Mouse (Mus musculus): ENCODE measurements around the gene Taz. TPM values are rescaled to one million over a fixed set of nuclear protein-coding genes. Genes with fewer than 3 reads are reported as not detected.

Taz gene
- polyA plus RNA-seq (2012; rRNA removed): 63.1 and 89.6 TPM in 2 replicates

GRCm38 (mm10) chrX:74281732-74282394, at the start of gene Taz, which contains the start of gene Dnase1l1:
TSS of gene Taz (plus strand) at chrX:74281912.
TSS of gene Dnase1l1 (minus strand) at chrX:74282337.
- WGBS: 13% methylated on average over 16 of the region's 16 CpGs
- no peak for DNase-seq (ENCODE audit: low read depth, low spot score)

DNA sequence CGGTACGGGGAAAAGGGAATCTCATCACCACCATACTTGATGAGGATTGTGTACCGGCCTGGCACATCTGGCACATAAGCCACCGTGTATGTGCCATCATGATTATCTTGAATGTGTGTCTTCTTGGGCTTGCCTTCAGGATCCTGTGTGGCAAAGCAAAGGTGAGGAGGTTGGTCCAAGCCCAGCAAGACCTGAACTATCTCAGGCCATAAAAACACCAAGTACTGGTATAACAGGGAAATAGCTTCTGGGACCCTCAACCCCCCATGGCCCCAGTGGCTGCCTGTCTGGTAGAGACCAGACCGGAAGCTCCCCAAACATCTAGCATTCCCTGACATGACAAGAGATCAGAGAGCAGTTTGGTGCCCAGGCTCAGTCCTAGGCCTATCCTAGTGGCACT, 48.5 kb upstream of the Taz start:
- no peak for DNase-seq (ENCODE audit: low read depth, low spot score)
- WGBS: 91% methylated on average over 5 of the region's 5 CpGs

DNA sequence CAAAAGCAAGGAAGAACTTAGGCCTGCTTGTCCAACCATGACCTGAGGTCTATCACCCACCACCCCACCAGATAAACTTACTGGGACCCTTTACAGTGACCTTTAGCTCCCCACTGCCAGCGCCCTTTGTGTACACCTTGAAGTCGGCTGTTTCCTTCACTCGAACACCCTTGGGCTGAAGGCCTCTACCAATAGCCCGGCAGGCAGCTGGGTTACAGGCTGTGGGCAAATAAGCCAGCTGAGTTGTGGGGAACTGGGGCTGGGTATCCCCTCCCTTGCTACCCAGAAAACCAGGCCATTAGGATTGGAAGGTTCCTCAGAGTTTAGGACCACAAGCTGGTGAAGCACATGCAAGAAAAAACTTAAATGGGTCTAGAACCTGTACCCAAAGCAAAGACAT, 41.4 kb upstream of the Taz start:
- no peak for DNase-seq (ENCODE audit: low read depth, low spot score)
- WGBS: 85% methylated on average over 4 of the region's 4 CpGs

GRCm38 (mm10) chrX:74243396-74243795, 38.3 kb upstream of the Taz start:
- WGBS: 61% methylated on average over 2 of the region's 2 CpGs
- no peak for DNase-seq (ENCODE audit: low read depth, low spot score)

GRCm38 (mm10) chrX:74243807-74244206, 37.9 kb upstream of the Taz start:
- no peak for DNase-seq (ENCODE audit: low read depth, low spot score)
- 36% methylated on average over 3 of the region's 3 CpGs for WGBS

DNA sequence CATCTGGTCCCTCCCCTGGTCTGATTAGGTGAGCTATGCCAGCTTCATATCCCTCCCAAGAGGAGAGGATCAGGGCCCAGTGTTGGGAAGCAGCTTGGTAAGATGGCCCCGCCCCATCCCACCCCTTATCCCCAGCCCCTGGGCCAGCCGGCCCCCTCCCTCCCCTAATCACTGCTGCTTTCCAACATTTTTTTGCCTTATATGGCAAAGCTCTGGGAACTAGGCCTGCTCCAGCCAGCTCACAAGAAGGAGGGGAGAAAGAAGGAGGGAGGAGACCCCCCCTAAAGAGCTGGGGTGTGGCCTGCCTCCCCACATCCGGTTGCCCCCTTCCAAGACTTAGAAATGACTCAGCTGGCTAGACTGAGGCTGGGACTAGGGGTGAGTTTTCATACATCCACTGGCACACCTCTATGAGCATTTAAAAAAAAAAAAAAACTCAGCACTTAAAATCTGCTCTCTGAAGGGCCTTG, 37.1 kb upstream of the Taz start:
- DNase-seq (ENCODE audit: low read depth, low spot score): no peak
- 48% methylated on average over 3 of the region's 3 CpGs for WGBS

- 57% methylated on average over 1 of the region's 1 CpGs for WGBS
- DNase-seq (ENCODE audit: low read depth, low spot score): no peak
These were observed 36.6 kb upstream of the Taz start for GRCm38 (mm10) chrX:74245107-74245506.

- 15% methylated on average over 21 of the region's 21 CpGs for WGBS
- no peak for DNase-seq (ENCODE audit: low read depth, low spot score)
These were observed 36.0 kb upstream of the Taz start for GRCm38 (mm10) chrX:74245687-74246086.

- WGBS: 23% methylated on average over 34 of the region's 38 CpGs
- DNase-seq (ENCODE audit: low read depth, low spot score): no peak
These were observed 35.5 kb upstream of the Taz start for GRCm38 (mm10) chrX:74246213-74246681.

DNA sequence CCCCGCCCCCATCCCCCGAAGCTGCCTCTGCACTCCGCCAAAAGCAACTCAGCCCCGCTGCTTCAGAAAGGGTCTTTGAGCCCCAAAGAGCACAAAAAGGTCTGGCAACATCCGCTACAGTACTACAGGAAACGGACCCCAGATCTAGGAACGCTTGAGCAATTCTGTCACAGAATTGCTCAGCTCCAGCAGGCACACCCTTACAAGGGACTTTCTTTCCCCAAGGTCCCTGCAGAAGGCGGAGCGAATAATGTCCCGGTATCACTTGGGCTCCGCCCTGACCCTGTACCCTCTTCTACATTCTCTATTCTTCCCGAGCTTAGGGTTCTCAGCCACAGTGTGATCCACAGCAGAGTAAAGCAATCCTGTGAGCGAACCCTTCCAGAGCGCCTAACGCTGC, 35.0 kb upstream of the Taz start:
- DNase-seq (ENCODE audit: low read depth, low spot score): no peak
- WGBS: 18% methylated on average over 14 of the region's 15 CpGs

DNA sequence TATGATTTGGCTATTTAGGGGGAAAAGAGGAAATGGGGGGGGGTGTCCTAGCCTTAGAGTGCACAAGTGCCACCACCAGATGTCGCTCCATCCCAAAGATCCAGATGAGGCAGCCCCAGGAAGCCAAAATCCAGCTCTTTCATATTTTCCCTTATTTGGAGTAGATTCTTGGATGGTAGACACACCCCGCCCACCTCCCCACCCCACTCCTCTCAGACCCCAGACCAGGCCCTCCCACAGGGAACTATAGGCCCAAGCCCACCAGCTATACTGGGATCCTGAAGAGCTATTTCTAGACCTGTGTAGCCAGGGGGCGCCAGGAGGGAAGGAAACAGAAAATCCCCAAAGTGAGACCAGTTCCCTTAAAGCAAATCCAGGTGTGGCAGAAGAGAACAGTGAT, 33.1 kb upstream of the Taz start:
- DNase-seq (ENCODE audit: low read depth, low spot score): no peak
- WGBS: 14% methylated on average over 3 of the region's 3 CpGs

GRCm38 (mm10) chrX:74249615-74250014, 32.1 kb upstream of the Taz start, which contains the start of gene Flna:
TSS of gene Flna (minus strand) at chrX:74249820.
- no peak for DNase-seq (ENCODE audit: low read depth, low spot score)

GRCm38 (mm10) chrX:74254153-74254887, 27.4 kb upstream of the Taz start, which contains the start of gene Emd:
TSS of gene Emd (plus strand) at chrX:74254687.
- no peak for DNase-seq (ENCODE audit: low read depth, low spot score)
- 29% methylated on average over 39 of the region's 39 CpGs for WGBS

More at GRCm38 (mm10) chrX:74249615-74250014, 32.1 kb upstream of the Taz start, which contains the start of gene Flna:
- WGBS: 15% methylated on average over 38 of the region's 38 CpGs

DNA sequence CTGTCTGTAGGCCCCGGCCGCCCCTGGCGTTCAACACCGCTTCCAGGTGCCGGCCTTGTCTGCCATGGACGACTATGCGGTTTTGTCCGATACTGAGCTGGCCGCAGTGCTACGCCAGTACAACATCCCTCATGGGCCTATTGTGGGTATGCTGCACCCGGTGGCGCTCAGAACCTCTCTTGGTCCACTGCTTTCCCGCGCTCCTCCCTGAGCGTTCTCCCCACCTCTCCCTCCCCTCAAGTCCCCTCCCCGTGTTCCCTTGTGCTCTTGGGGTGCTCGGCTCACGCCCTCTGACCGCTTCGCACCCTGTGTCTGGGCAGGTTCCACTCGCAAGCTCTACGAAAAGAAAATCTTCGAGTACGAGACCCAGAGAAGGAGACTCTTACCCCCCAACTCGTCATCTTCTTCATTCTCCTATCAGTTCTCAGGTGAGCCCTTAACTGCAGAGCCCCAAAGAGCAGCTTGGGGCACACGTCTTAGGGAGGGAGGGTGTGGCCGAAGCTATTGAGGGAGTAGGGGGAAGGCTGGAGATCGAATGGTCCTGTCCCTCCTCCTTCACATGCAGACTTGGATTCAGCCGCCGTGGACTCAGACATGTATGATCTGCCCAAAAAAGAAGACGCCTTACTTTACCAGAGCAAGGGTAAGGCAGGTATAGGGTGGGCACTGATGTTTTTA, 26.7 kb upstream of the Taz start:
- 22% methylated on average over 26 of the region's 31 CpGs for WGBS
- no peak for DNase-seq (ENCODE audit: low read depth, low spot score)

GRCm38 (mm10) chrX:74257746-74258145, 24.0 kb upstream of the Taz start:
- DNase-seq (ENCODE audit: low read depth, low spot score): no peak
- WGBS: 87% methylated on average over 3 of the region's 3 CpGs

GRCm38 (mm10) chrX:74269736-74270061, 12.0 kb upstream of the Taz start:
- DNase-seq (ENCODE audit: low read depth, low spot score): no peak

DNA sequence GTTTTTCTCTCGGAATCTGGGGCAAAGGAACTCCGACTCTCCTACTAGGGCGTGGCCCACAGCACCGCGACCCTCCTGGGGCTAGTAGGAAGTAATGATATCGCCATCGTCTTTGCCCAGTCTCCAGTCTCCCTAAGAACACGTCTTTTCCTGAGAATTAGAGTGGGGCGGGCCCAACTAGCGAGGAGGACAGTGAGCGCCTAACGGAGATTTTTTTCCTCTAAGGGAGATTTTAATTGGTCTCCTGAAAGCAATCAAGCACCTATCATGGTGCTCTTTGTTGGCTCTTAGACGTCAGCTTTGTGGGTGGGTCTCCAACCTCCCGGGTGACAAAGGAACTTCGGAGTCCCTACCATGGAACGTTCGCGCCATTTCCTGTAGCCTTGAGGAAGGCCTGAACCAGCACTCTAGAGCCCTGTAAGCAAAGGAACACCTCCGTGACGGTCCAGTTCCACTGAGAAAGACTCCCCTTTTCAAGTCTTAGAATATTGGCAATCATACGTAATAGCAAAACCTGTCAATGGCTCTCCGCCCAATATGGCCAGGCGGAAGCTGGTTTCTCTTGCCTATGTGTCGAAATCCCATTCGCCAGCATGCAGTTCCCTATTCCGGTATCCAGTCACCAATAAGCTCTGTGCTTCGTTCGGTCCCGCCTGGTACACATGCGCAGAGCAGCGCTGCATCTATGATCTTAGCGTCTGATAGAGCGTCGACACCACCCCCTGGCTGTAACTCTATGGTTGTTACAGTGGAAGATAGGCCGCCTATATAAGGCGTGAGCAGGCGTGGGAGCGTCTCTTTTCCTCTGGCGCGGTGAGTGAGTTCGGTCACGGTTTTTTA, 11.4 kb upstream of the Taz start, which contains the start of gene Rpl10:
Gene Rpl10 (plus strand): TSS at position 751 of the 840 bp plus-strand sequence.
- 20% methylated on average over 42 of the region's 42 CpGs for WGBS
- DNase-seq (ENCODE audit: low read depth, low spot score): peak; percentile 81

More at GRCm38 (mm10) chrX:74269736-74270061, 12.0 kb upstream of the Taz start:
- WGBS: 18% methylated on average over 3 of the region's 3 CpGs

DNA sequence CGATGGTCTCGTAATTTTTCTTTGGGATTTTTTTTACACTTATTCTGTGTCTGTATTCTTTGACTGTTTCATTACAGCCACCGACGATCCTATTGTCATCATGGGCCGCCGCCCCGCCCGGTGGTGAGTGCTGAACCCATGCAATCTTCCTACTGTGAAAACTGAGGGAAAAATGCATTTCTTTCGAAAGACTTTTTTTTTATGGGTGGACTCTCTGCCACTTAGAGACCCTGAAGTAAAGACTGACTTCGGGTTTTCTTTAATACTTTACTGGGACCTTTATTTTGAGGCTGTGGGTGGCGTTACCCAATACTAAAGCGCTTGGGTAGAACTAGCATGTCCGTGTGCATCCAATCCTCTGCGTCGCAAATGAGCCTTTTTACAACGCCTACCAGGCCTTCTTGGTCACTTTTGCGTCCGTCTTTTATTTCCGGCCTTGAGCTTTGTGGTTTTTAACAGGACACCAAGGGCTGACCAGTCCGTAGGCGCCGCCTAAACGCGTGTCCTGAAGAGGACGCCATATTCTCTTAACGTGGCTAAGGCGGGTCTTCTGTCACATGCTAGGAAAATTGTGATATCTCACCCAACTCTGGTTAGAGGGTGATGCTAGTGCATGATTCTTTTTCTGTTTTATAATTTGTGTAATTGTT, 10.7 kb upstream of the Taz start:
- 17% methylated on average over 27 of the region's 27 CpGs for WGBS

More for the DNA sequence above, 10.7 kb upstream of the Taz start:
- no peak for DNase-seq (ENCODE audit: low read depth, low spot score)

All from large intestine, adult 2 months (tissue).